ENCODE assay signal across 13 mouse cellular contexts in genomic region chr6:137629603-137630231, GRCm38 (mm10). TPM values are rescaled to one million over a fixed set of nuclear protein-coding genes. Genes with fewer than 3 reads are reported as not detected.
DNase-seq lines count a peak whose midpoint lies in the region; ATAC-seq and TF ChIP-seq lines count a peak whose summit lies in the region.
"Had no signal": no experiment of that assay in that cellular context is flagged by ENCODE, and none has a peak within 500 bp of the region (broad histone marks: within the 10 kb centered on the region; RNA-seq: fewer than 3 reads in every experiment).

No protein-coding gene starts in this region.

- H3K36me3 ChIP-seq in neural tube, embryonic 11.5 days (ENCODE audit: control insufficient read depth, insufficient read depth, low read length): no peaks in the 10 kb centered on the region
- no peaks in the 10 kb centered on the region for H3K36me3 ChIP-seq in neural tube, embryonic 15.5 days
- no peaks in the 10 kb centered on the region for H3K36me3 ChIP-seq in forebrain, embryonic 12.5 days (replicated peaks)
- H3K36me3 ChIP-seq in hindbrain, postnatal 0 days (ENCODE audit: insufficient read depth, low read length): no peaks in the 10 kb centered on the region
- no peaks in the 10 kb centered on the region for H3K36me3 ChIP-seq in neural tube, embryonic 14.5 days (ENCODE audit: control insufficient read depth, insufficient read depth, low read length)
- H3K36me3 ChIP-seq: heart, embryonic 12.5 days; liver, embryonic 15.5 days; stomach, embryonic 15.5 days had no signal

- ATAC-seq in neural tube, embryonic 11.5 days (ENCODE audit: insufficient read depth, low FRiP score, low TSS enrichment): 0 out of 2 replicates have a peak, but pooled peaks have one; percentile 23
- ATAC-seq in neural tube, embryonic 15.5 days (ENCODE audit: low FRiP score): no peak
- peak; percentile 60 for ATAC-seq in forebrain, embryonic 12.5 days (ENCODE audit: low FRiP score)
- ATAC-seq in hindbrain, postnatal 0 days: peak; percentile 61
- ATAC-seq in neural tube, embryonic 14.5 days (ENCODE audit: low read depth): peak; percentile 44; the same call in 1 of the 2 replicates

- H3K9ac ChIP-seq in neural tube, embryonic 11.5 days (ENCODE audit: low read length): no peak overlapping the region
- H3K9ac ChIP-seq in neural tube, embryonic 15.5 days (replicated peaks): no peak overlapping the region
- no peak overlapping the region for H3K9ac ChIP-seq in forebrain, embryonic 12.5 days
- peak overlapping the region; percentile 17; the same call in 1 of the 2 replicates for H3K9ac ChIP-seq in hindbrain, postnatal 0 days (replicated peaks; ENCODE audit: low read length)
- no peak overlapping the region for H3K9ac ChIP-seq in neural tube, embryonic 14.5 days (replicated peaks; ENCODE audit: low read depth, low read length)
- H3K9ac ChIP-seq: heart, embryonic 12.5 days; liver, embryonic 15.5 days; stomach, embryonic 15.5 days had no signal

- no peaks in the 10 kb centered on the region for H3K9me3 ChIP-seq in neural tube, embryonic 11.5 days (ENCODE audit: control insufficient read depth, low read length)
- no peaks in the 10 kb centered on the region for H3K9me3 ChIP-seq in neural tube, embryonic 15.5 days (replicated peaks)
- no peaks in the 10 kb centered on the region for H3K9me3 ChIP-seq in forebrain, embryonic 12.5 days
- H3K9me3 ChIP-seq in hindbrain, postnatal 0 days (ENCODE audit: low read length): no peaks in the 10 kb centered on the region
- no peaks in the 10 kb centered on the region for H3K9me3 ChIP-seq in neural tube, embryonic 14.5 days (ENCODE audit: control insufficient read depth, low read length)
- H3K9me3 ChIP-seq: heart, embryonic 12.5 days; liver, embryonic 15.5 days; stomach, embryonic 15.5 days had no signal

- no peak overlapping the region for H3K4me3 ChIP-seq in neural tube, embryonic 11.5 days (ENCODE audit: low read depth, low read length)
- no peak overlapping the region for H3K4me3 ChIP-seq in neural tube, embryonic 15.5 days (replicated peaks)
- H3K4me3 ChIP-seq in forebrain, embryonic 12.5 days (replicated peaks): no peak overlapping the region
- H3K4me3 ChIP-seq in hindbrain, postnatal 0 days (ENCODE audit: low read length): no peak overlapping the region
- no peak overlapping the region for H3K4me3 ChIP-seq in neural tube, embryonic 14.5 days (ENCODE audit: low read depth, low read length)
- H3K4me3 ChIP-seq: heart, embryonic 12.5 days; liver, embryonic 15.5 days; myocyte; stomach, embryonic 15.5 days had no signal

- 68% methylated on average over 13 of the region's 13 CpGs for WGBS in neural tube, embryonic 11.5 days
- 41% methylated on average over 13 of the region's 13 CpGs for WGBS in neural tube, embryonic 15.5 days
- 49% methylated on average over 13 of the region's 13 CpGs for WGBS in forebrain, embryonic 12.5 days
- 29% methylated on average over 13 of the region's 13 CpGs for WGBS in hindbrain, postnatal 0 days
- WGBS in neural tube, embryonic 14.5 days: 40% methylated on average over 13 of the region's 13 CpGs

- H3K27ac ChIP-seq in neural tube, embryonic 11.5 days (ENCODE audit: low read depth, low read length): no peak overlapping the region
- H3K27ac ChIP-seq in neural tube, embryonic 15.5 days (replicated peaks): no peak overlapping the region
- no peak overlapping the region for H3K27ac ChIP-seq in forebrain, embryonic 12.5 days
- peak overlapping the region; percentile 41; the same call in 1 of the 2 replicates for H3K27ac ChIP-seq in hindbrain, postnatal 0 days
- H3K27ac ChIP-seq in neural tube, embryonic 14.5 days (ENCODE audit: low read depth, low read length): no peak overlapping the region; the same call in 1 of the 2 replicates
- H3K27ac ChIP-seq: liver, embryonic 15.5 days; stomach, embryonic 15.5 days had no signal

- no peaks in the 10 kb centered on the region for H3K27me3 ChIP-seq in neural tube, embryonic 11.5 days (ENCODE audit: control insufficient read depth, insufficient read depth, low read length)
- no peaks in the 10 kb centered on the region for H3K27me3 ChIP-seq in neural tube, embryonic 15.5 days (replicated peaks)
- no peaks in the 10 kb centered on the region for H3K27me3 ChIP-seq in forebrain, embryonic 12.5 days
- H3K27me3 ChIP-seq in hindbrain, postnatal 0 days (ENCODE audit: insufficient read depth, low read length): no peaks in the 10 kb centered on the region
- no peaks in the 10 kb centered on the region for H3K27me3 ChIP-seq in neural tube, embryonic 14.5 days (ENCODE audit: control insufficient read depth, insufficient read depth, low read length)
- H3K27me3 ChIP-seq: heart, embryonic 12.5 days; liver, embryonic 15.5 days; stomach, embryonic 15.5 days had no signal

- DNase-seq in neural tube, embryonic 11.5 days (ENCODE audit: low spot score): peak; percentile 26
- DNase-seq in hindbrain, postnatal 0 days (ENCODE audit: low spot score): peak; percentile 59
- DNase-seq in urinary bladder, adult 2 months (ENCODE audit: low spot score): no peak
- DNase-seq in layer of hippocampus, adult 9-10 months (ENCODE audit: low spot score): no peak
- DNase-seq: kidney, adult 9 months; right cerebral cortex, postnatal 14 days had no signal

- H3K4me1 ChIP-seq in neural tube, embryonic 11.5 days (ENCODE audit: control insufficient read depth, insufficient read depth, low read length): no peaks in the 10 kb centered on the region
- 0 out of 2 replicates have a peak, but pooled peaks cover 7% of the 10 kb centered on the region for H3K4me1 ChIP-seq in neural tube, embryonic 15.5 days
- peaks cover 12% of the 10 kb centered on the region for H3K4me1 ChIP-seq in forebrain, embryonic 12.5 days
- peaks cover 3% of the 10 kb centered on the region for H3K4me1 ChIP-seq in hindbrain, postnatal 0 days (ENCODE audit: insufficient read depth, low read length)
- no peaks in the 10 kb centered on the region; the same call in 1 of the 2 replicates for H3K4me1 ChIP-seq in neural tube, embryonic 14.5 days (ENCODE audit: control insufficient read depth, insufficient read depth, low read length)
- H3K4me1 ChIP-seq: liver, embryonic 15.5 days had no signal

- TF ChIP-seq CTCF in hindbrain, postnatal 0 days (IDR thresholded peaks at IDR 0.05; ENCODE audit: low read depth): no peak

- H3K4me2 ChIP-seq in neural tube, embryonic 11.5 days (ENCODE audit: low read depth): no peak overlapping the region
- no peak overlapping the region for H3K4me2 ChIP-seq in neural tube, embryonic 15.5 days
- no peak overlapping the region for H3K4me2 ChIP-seq in forebrain, embryonic 12.5 days
- H3K4me2 ChIP-seq in hindbrain, postnatal 0 days (ENCODE audit: low read depth, low read length): 0 out of 2 replicates have a peak overlapping the region, but pooled peaks have one; percentile 11
- no peak overlapping the region for H3K4me2 ChIP-seq in neural tube, embryonic 14.5 days (ENCODE audit: low read depth, low read length)
- H3K4me2 ChIP-seq: liver, embryonic 15.5 days; stomach, embryonic 15.5 days had no signal

RNA-seq across cellular contexts. Expression of gene Eps8, which starts 25.0 kb away (rescaled TPM):
- polyA plus RNA-seq in neural tube, embryonic 11.5 days (2014; fragmentation: Nextera tagmentation; extraction: Ambion mirVana): 6.6 and 7.6 TPM in 2 replicates
- polyA plus RNA-seq in neural tube, embryonic 15.5 days (2015; fragmentation: Nextera tagmentation; extraction: Ambion mirVana): 22.5 and 29.1 TPM in 2 replicates
- 8.0 and 9.9 TPM in 2 replicates for polyA plus RNA-seq in forebrain, embryonic 12.5 days (2016; fragmentation: Nextera tagmentation; extraction: Ambion mirVana)
- total RNA-seq in hindbrain, postnatal 0 days (2014; rRNA removed): 31.8 and 32.2 TPM in 2 replicates
- 40.0 and 43.3 TPM in 2 replicates for polyA plus RNA-seq in hindbrain, postnatal 0 days (2015; fragmentation: Nextera tagmentation; extraction: Ambion mirVana)
- polyA plus RNA-seq in neural tube, embryonic 14.5 days (2014; fragmentation: Nextera tagmentation; extraction: Ambion mirVana): 16.1 and 24.9 TPM in 2 replicates
- polyA plus RNA-seq in urinary bladder, adult 2 months (2012; rRNA removed): 21.0 and 24.9 TPM in 2 replicates

Comparison
In these comparisons a context has a peak if more than half of its experiments do, and no peak if none do; other contexts are left out.
1. DNase-seq: peak in neural tube, embryonic 11.5 days (single experiment) and hindbrain, postnatal 0 days (single experiment); none in urinary bladder, adult 2 months (single experiment) and layer of hippocampus, adult 9-10 months (single experiment).